ENCODE assay signal across 25 mouse cellular contexts in genomic region chr8:121926266-121926665, GRCm38 (mm10). TPM values are rescaled to one million over a fixed set of nuclear protein-coding genes. Genes with fewer than 3 reads are reported as not detected.
"Had no signal": no experiment of that assay in that cellular context is flagged by ENCODE, and none has a peak within 500 bp of the region (broad histone marks: within the 10 kb centered on the region; RNA-seq: fewer than 3 reads in every experiment).

No protein-coding gene starts in this region.

- H3K9ac ChIP-seq: embryonic facial prominence, embryonic 12.5 days; embryonic facial prominence, embryonic 13.5 days; embryonic facial prominence, embryonic 15.5 days; forebrain, embryonic 12.5 days; forebrain, embryonic 13.5 days; forebrain, embryonic 15.5 days; forebrain, postnatal 0 days had no signal

- H3K4me1 ChIP-seq: forebrain, embryonic 12.5 days; forebrain, embryonic 13.5 days; forebrain, embryonic 15.5 days had no signal

- H3K36me3 ChIP-seq: embryonic facial prominence, embryonic 10.5 days; embryonic facial prominence, embryonic 12.5 days; embryonic facial prominence, embryonic 13.5 days; embryonic facial prominence, embryonic 15.5 days; forebrain, embryonic 10.5 days; forebrain, embryonic 12.5 days; forebrain, embryonic 15.5 days had no signal

- H3K9me3 ChIP-seq: embryonic facial prominence, embryonic 10.5 days; embryonic facial prominence, embryonic 12.5 days; embryonic facial prominence, embryonic 13.5 days; embryonic facial prominence, embryonic 15.5 days; forebrain, embryonic 10.5 days; forebrain, embryonic 12.5 days; forebrain, embryonic 13.5 days; forebrain, embryonic 15.5 days had no signal

- H3K4me3 ChIP-seq: embryonic facial prominence, embryonic 10.5 days; embryonic facial prominence, embryonic 12.5 days; embryonic facial prominence, embryonic 13.5 days; embryonic facial prominence, embryonic 15.5 days; erythroblast, embryonic 14.5 days; forebrain, embryonic 10.5 days; forebrain, embryonic 12.5 days; forebrain, embryonic 13.5 days; forebrain, embryonic 15.5 days; gastrocnemius, adult 2 months; heart, adult 2 months had no signal

- H3K27ac ChIP-seq: embryonic facial prominence, embryonic 10.5 days; embryonic facial prominence, embryonic 12.5 days; embryonic facial prominence, embryonic 13.5 days; embryonic facial prominence, embryonic 15.5 days; forebrain, embryonic 10.5 days; forebrain, embryonic 12.5 days; forebrain, embryonic 13.5 days; forebrain, embryonic 15.5 days; gastrocnemius, adult 2 months; heart, adult 2 months had no signal

- H3K4me2 ChIP-seq: embryonic facial prominence, embryonic 12.5 days; embryonic facial prominence, embryonic 13.5 days; embryonic facial prominence, embryonic 15.5 days; forebrain, embryonic 12.5 days; forebrain, embryonic 13.5 days; forebrain, embryonic 15.5 days had no signal

- H3K27me3 ChIP-seq: embryonic facial prominence, embryonic 12.5 days; embryonic facial prominence, embryonic 13.5 days; embryonic facial prominence, embryonic 15.5 days; forebrain, embryonic 12.5 days; forebrain, embryonic 13.5 days; forebrain, embryonic 15.5 days had no signal

RNA-seq across cellular contexts. Expression of gene Car5a, which starts 18.4 kb away (rescaled TPM):
- total RNA-seq: common myeloid progenitor, adult 5-6 weeks; forebrain, postnatal 0 days; gastrocnemius, adult 18-20 months; gastrocnemius, adult 2 months; gastrocnemius, adult 8-10 months; gastrocnemius, postnatal 10 days; gastrocnemius, postnatal 14 days; gastrocnemius, postnatal 25 days; gastrocnemius, postnatal 36 days; granulocyte monocyte progenitor cell, adult 5-6 weeks; heart, adult 18-20 months; heart, adult 2 months had no signal
- polyA plus RNA-seq: embryonic facial prominence, embryonic 10.5 days; embryonic facial prominence, embryonic 11.5 days; embryonic facial prominence, embryonic 12.5 days; embryonic facial prominence, embryonic 13.5 days; embryonic facial prominence, embryonic 14.5 days; forebrain, embryonic 10.5 days; forebrain, embryonic 11.5 days; forebrain, embryonic 13.5 days; gonadal fat pad, adult 2 months; heart, adult 2 months had no signal
